Mouse (Mus musculus) neural tube, embryonic 13.5 days (tissue): ENCODE measurements at regions not wholly inside any gene's neighbourhood (a gene's known extent, or its start where the extent isn't known, plus 50 kb on each side); places are given as distances from the start of the nearest gene placed in this dataset.
A peak's percentile ranks its signal among the peaks of the same experiment; 100 is the strongest.

Experiments
- ATAC-seq: fragments of 200-750 bp; cut with Nextera tagmentation; 2 replicates; pipeline ENCODE4 v1.8.0; 2017; ENCODE audit warnings: low read depth, mild to moderate bottlenecking, moderate TSS enrichment, moderate library complexity
- H3K27ac ChIP-seq: fragments of 300-500 bp; sonication (generic); replicated peaks from 2 replicates; pipeline ENCODE4 v1.5.1; 2015; ENCODE audit warnings: moderate library complexity, mild to moderate bottlenecking, inconsistent platforms
- H3K27me3 ChIP-seq: fragments of 300-500 bp; sonication (generic); 2 replicates; pipeline ENCODE4 v1.6.1; 2015; ENCODE audit warnings: mild to moderate bottlenecking, inconsistent platforms
- H3K36me3 ChIP-seq: fragments of 300-500 bp; sonication (generic); 2 replicates; pipeline ENCODE4 v1.6.1; 2015; ENCODE audit warnings: mild to moderate bottlenecking, inconsistent platforms
- H3K4me1 ChIP-seq: fragments of 300-500 bp; sonication (generic); replicated peaks from 2 replicates; pipeline ENCODE4 v1.6.1; 2015; ENCODE audit warnings: inconsistent platforms
- H3K4me2 ChIP-seq: fragments of 300-500 bp; sonication (generic); 2 replicates; pipeline ENCODE4 v1.6.1; 2015; ENCODE audit warnings: inconsistent platforms, mild to moderate bottlenecking, moderate library complexity
- H3K4me3 ChIP-seq: fragments of 300-500 bp; sonication (generic); 2 replicates; pipeline ENCODE4 v1.5.1; 2015; ENCODE audit warnings: mild to moderate bottlenecking, inconsistent platforms
- H3K9ac ChIP-seq: fragments of 300-500 bp; sonication (generic); 2 replicates; pipeline ENCODE4 v1.6.1; 2015; ENCODE audit warnings: moderate library complexity, mild to moderate bottlenecking, inconsistent platforms
- H3K9me3 ChIP-seq: fragments of 300-500 bp; sonication (generic); 2 replicates; pipeline ENCODE4 v1.6.1; 2016; ENCODE audit warnings: inconsistent platforms
- WGBS: fragments of 180-500 bp; shearing (Covaris S2); methylation state at CpG from one replicate; pipeline ENCODE4 v1.1.7; 2015; 5-methylcytosine and 5-hydroxymethylcytosine counted together

DNA sequence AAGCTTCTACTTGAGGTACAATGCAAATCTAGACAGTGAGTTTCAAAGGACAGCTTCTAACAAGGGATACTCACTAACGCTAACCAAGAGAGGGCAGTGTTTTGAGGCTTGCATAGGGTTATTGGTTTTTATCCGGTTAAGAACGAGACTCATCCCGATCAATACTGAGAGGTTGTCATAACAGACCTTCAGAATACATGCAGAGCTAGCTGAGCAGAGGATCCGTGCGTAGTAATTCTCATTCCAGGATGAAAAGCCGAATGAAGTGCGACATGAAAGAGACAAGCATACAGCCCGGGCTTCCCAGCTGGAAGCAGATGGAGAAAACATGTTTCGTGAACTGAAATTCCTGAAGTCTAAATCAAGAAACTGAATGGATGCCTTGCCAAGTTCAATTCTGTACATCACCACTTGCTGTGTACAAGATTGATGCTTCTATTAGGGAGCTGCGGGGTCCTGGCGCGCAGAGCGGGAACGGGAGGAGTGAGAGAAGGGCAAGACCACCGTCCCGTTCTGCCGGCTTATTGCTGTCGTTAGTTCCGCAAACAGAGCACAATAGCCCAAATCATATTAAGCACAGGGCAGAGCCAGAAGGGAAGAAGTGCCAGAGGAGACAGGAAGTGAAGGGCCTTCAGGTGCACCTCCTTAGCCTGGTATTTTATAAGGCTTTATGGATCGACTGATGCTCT lies 65.4 kb upstream of the Tes start:
- peak overlapping the region; percentile 54 for H3K9ac ChIP-seq
- 29% methylated on average over 21 of the region's 21 CpGs for WGBS

DNA sequence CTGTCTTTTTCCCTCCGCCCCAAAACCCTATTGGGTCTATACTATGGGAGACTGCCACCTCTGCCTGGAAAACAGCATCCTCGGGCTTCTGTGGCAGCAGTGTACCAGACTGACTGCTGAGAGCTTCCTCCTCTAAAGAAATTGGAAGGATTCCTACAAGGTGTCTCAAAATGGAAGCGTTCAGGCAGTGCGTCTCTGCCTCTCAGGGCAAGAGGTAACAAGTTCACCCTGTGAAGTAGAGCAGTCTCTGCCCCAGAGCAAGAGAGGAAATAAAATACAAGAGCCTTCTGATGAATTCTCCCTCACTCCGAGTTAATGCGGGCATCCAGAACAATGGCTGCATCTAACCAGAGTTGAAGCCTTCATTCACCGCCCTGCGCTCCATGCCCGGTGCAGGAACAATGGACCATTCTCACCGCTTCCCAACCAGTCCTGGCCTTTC lies 69.4 kb upstream of the Tes start:
- Histone ChIP-seq H3K36me3 (no peaks in the 10 kb centered on the region), H3K27me3 (no peaks in the 10 kb centered on the region), H3K4me1 (peaks cover 10% of the 10 kb centered on the region), H3K9me3 (no peaks in the 10 kb centered on the region), H3K4me3 (peak overlapping the region; percentile 27), H3K27ac (no peak overlapping the region), H3K4me2 (peak overlapping the region; percentile 52), H3K9ac (peak overlapping the region; percentile 61)
- ATAC-seq, result 0 out of 2 replicates have a peak, but pooled peaks have one; percentile 54
- WGBS, result 19% methylated on average over 10 of the region's 10 CpGs

More for the DNA sequence above, 65.4 kb upstream of the Tes start:
- peaks cover 10% of the 10 kb centered on the region for H3K4me1 ChIP-seq
- no peaks in the 10 kb centered on the region for H3K36me3 ChIP-seq
- no peaks in the 10 kb centered on the region for H3K9me3 ChIP-seq
- H3K27ac ChIP-seq, result no peak overlapping the region
- no peaks in the 10 kb centered on the region for H3K27me3 ChIP-seq
- peak overlapping the region; percentile 55 for H3K4me2 ChIP-seq
- peak; percentile 63; the same call in 1 of the 2 replicates for ATAC-seq
- H3K4me3 ChIP-seq, result peak overlapping the region; percentile 33

DNA sequence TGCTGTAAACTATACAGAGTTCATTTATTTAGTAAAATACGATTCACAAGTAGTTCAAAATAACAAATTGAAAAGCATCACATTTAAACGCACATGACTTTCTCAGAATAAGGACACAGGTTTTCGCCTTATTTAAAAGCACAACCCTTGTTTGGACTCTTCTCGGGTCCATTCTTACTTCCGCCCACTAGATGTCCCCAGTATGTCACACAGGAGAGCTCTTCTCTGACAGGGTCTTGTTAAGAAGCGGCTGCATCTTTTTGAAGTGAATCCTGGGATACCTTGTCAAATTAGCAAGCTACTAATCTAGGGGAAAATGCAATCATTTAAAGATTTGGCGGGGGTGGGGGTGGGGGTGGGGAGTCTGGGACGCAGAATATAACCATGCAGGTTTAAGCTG lies 70.2 kb upstream of the Tes start:
- H3K9me3 ChIP-seq, result no peaks in the 10 kb centered on the region
- peak; percentile 86 for ATAC-seq
- H3K4me1 ChIP-seq, result peaks cover 6% of the 10 kb centered on the region
- H3K36me3 ChIP-seq, result no peaks in the 10 kb centered on the region
- WGBS, result 7% methylated on average over 8 of the region's 8 CpGs
- no peak overlapping the region for H3K9ac ChIP-seq
- H3K27me3 ChIP-seq, result no peaks in the 10 kb centered on the region
- H3K4me2 ChIP-seq, result peak overlapping the region; percentile 47
- H3K27ac ChIP-seq, result no peak overlapping the region
- no peak overlapping the region for H3K4me3 ChIP-seq

DNA sequence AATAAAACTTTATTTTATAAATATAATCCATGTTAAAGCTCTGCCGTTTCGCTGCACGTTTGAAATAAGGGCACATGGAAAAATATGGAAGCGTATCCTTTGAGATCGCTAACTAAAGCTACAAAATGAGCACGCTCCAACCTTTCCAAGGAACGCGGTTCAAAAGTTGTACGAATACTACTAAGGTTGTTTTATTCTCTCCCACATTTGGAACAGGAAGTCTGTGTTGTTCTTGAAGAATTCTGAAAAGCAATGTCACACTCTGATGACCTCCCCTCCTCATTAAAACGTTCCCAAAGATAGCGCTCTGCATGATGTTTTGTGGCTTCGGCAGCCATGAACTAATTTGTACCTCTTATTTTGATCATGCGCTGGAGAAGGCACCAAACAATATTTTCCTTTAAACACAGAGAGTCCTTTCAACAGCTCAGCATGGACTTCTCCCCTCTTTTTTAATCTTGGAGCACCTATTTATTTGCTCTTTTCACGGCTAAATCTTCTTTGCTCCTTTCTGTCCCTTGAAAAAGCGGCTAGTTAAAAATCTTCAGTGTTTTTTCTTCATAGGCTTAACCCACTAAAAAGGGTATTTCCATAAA lies 72.9 kb upstream of the Tes start:
- Histone ChIP-seq H3K4me3 (no peak overlapping the region), H3K9me3 (no peaks in the 10 kb centered on the region), H3K36me3 (no peaks in the 10 kb centered on the region), H3K4me2 (no peak overlapping the region), H3K27me3 (no peaks in the 10 kb centered on the region), H3K27ac (no peak overlapping the region), H3K4me1 (peaks cover 6% of the 10 kb centered on the region), H3K9ac (no peak overlapping the region)
- WGBS, result 68% methylated on average over 15 of the region's 15 CpGs
- ATAC-seq, result no peak

DNA sequence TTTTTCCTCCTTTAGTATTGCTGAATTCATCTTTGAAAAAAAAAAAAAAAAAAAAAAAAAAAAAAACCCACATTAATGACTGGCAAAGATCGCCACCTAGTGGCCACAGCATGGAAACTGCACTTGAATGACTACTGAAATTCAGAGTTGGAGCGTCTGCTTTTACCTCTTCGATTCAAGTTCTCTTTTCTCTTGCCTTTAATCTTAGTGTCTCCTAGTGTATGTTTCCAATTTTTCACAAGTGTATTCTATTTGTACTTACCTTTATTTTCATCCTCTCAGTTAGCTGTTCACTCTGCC lies 79.9 kb upstream of the Tfec start:
- no peak overlapping the region for H3K4me2 ChIP-seq
- H3K36me3 ChIP-seq, result no peaks in the 10 kb centered on the region
- no peak overlapping the region for H3K4me3 ChIP-seq
- no peak for ATAC-seq
- H3K27me3 ChIP-seq, result peaks cover 5% of the 10 kb centered on the region; the same call in 1 of the 2 replicates
- no peaks in the 10 kb centered on the region for H3K9me3 ChIP-seq
- H3K27ac ChIP-seq, result no peak overlapping the region
- WGBS, result 35% methylated on average over 3 of the region's 3 CpGs
- no peak overlapping the region for H3K9ac ChIP-seq
- no peaks in the 10 kb centered on the region for H3K4me1 ChIP-seq

DNA sequence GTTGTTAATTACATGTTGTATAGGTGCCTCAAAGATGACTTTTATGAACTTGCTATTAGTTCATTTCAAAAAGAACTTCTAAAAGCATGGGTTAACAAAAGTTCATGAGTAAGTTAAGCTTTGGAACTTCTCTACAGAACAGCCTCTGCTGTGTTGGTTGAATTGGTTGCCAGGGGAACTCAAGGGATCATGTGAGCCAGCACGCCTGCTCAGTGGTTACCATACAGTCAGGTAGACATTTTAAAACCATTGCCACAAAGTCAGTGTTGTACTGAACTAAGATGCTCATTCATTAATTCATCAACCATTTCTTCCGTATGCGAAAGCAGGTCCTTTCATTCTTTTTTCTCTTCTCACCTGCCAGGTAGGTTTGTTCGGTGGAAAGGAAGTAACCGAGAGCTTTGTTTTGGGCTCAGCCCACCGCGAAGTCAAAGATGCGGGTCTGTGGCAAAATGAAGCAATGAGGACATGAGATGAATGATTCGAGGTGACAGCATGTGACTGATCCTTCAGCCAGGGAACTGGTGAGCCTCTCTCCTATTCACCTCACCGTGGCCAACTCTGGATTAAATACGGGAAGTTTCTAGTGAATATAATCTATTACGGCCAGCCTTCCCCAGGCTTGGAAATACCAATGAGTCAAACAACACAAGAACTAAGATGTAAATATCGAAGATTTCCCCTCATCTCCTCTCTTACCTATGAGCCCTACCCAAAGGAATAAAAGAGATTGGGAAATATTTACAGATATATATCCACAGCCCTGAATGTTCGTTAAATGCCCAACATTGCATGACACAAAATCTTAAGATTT lies 79.4 kb upstream of the Tfec start:
- 73% methylated on average over 14 of the region's 14 CpGs for WGBS
- ATAC-seq, result no peak
- H3K4me2 ChIP-seq, result no peak overlapping the region
- H3K27me3 ChIP-seq, result peaks cover 5% of the 10 kb centered on the region; the same call in 1 of the 2 replicates
- no peak overlapping the region for H3K4me3 ChIP-seq
- H3K36me3 ChIP-seq, result no peaks in the 10 kb centered on the region
- H3K27ac ChIP-seq, result no peak overlapping the region
- H3K4me1 ChIP-seq, result no peaks in the 10 kb centered on the region
- H3K9me3 ChIP-seq, result no peaks in the 10 kb centered on the region
- H3K9ac ChIP-seq, result no peak overlapping the region

DNA sequence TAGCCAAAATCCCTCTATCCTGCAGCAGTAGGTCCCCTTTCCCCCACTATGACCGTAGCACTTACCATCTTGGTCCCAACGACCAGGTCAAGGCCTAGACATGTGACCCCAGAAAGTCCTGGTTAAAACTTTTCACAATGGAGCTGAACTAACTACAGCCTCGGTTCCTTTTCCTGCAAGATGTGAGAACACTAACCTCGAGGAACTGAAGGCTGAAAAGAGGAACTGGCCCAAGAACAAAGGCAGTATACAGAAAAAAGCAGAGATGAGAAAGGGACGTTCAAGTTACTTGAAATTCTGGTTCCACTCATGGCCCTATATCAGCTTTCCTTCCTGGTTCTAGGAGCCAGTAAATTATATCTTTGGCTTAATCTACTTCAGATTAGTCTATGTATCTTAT lies 67.4 kb upstream of the Tfec start:
- Histone ChIP-seq H3K4me2 (no peak overlapping the region), H3K4me1 (no peaks in the 10 kb centered on the region), H3K9me3 (no peaks in the 10 kb centered on the region), H3K9ac (no peak overlapping the region), H3K36me3 (no peaks in the 10 kb centered on the region), H3K4me3 (no peak overlapping the region), H3K27ac (no peak overlapping the region), H3K27me3 (no peaks in the 10 kb centered on the region)
- ATAC-seq, result no peak
- 74% methylated on average over 5 of the region's 5 CpGs for WGBS

DNA sequence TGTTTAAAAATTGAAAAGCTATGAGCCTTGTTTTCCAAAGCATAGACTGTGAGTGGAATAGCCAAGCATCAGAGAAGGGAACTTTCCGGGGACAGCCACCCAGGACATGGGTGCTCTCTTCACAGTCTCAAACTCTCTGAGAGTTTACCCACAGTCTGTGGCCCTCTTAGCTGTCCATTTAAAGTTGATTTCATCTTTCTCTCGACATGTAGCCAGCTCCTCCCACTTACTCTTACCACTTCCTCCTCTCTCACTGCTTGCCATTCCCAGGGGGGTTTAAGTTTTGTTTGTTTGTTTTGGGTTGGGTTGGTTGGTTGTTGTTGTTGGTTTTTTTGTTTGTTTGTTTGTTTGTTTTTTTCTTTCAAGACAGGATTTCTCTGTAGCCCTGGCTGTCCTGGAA lies 66.1 kb upstream of the Tfec start:
- Histone ChIP-seq H3K4me1 (no peaks in the 10 kb centered on the region), H3K9me3 (no peaks in the 10 kb centered on the region), H3K27me3 (no peaks in the 10 kb centered on the region), H3K27ac (no peak overlapping the region), H3K36me3 (no peaks in the 10 kb centered on the region), H3K4me2 (no peak overlapping the region), H3K9ac (no peak overlapping the region), H3K4me3 (no peak overlapping the region)
- ATAC-seq, result no peak
- WGBS, result 82% methylated on average over 2 of the region's 2 CpGs

DNA sequence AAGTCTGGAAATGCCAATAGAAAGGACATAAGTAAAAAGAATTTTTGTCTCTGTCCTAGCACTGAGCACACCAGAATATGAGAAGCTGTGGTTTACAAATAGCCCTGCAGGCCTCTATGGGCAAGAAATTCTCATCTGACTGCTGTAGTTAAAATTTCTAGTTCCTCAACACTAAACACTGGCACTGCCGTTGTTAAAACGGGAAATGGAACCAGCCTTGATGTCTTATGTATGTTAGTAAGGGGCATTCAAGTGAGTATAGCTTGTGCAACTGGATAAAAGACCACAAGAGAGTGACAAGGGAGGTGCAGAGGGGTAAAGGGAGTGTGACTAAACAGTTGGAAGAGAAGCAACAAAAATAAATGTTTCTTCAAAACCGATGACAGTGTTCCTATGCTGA lies 65.7 kb upstream of the Tfec start:
- Histone ChIP-seq H3K27me3 (no peaks in the 10 kb centered on the region), H3K36me3 (no peaks in the 10 kb centered on the region), H3K4me2 (no peak overlapping the region), H3K27ac (no peak overlapping the region), H3K4me3 (no peak overlapping the region), H3K4me1 (0 out of 2 replicates have a peak, but pooled peaks cover under 1% of the 10 kb centered on the region), H3K9ac (no peak overlapping the region), H3K9me3 (no peaks in the 10 kb centered on the region)
- no peak for ATAC-seq
- WGBS, result 84% methylated on average over 3 of the region's 3 CpGs

DNA sequence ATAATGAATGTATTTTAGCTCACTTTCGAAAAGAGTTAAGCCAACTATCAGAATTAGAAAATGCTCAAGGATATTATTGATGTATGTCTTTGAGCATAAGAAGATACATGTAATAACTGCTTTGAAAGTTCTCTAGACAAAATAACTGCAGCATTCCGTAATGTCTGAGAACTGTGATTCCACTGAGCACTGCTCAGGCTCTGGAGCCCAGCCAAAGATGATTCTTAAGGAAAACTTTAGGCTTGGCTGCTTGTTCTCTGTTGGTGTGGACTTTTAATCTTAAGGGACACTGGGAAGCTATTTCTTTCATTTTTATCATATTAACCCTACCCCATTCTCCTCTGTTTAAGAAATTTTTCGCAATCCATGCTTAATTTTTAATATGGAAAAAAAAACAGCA lies 59.9 kb upstream of the Tfec start:
- no peak for ATAC-seq
- Histone ChIP-seq H3K4me3 (no peak overlapping the region), H3K27ac (no peak overlapping the region), H3K27me3 (no peaks in the 10 kb centered on the region), H3K9me3 (no peaks in the 10 kb centered on the region), H3K36me3 (no peaks in the 10 kb centered on the region), H3K9ac (no peak overlapping the region), H3K4me2 (no peak overlapping the region), H3K4me1 (peaks cover 16% of the 10 kb centered on the region)
- 83% methylated on average over 3 of the region's 3 CpGs for WGBS

DNA sequence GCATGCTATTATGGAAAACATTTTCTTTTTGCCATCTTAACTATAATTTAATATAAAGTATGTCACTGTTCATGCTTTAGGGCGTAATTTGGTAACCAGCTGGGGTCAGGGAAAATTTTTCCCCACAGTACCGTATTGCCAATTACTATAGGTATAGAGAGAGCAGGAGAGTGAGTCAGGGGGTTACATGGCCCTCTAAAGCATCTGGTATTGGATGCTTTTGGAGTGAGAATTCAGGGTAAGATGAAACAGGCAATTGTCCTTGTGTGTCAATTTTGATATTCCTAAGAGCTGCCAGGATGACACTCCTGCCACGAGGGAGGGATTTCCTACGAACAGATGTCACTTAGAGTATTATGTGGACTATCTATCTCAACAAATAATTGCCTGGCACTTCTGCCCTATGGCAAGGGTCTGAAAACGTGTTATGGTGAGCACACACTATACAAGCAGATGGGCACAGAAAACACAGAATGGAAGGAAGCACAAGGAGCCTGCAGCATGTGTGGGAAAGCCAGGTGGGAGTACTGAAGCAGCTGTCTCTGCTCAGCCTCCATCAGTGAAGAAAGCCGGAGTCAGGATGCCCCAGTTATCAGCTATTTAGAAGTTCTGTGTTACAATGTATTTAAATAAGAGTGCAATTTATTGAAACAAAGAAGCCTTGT lies 58.7 kb upstream of the Tfec start:
- peak; percentile 96 for ATAC-seq
- Histone ChIP-seq H3K27ac (0 out of 2 replicates have a peak overlapping the region, but pooled peaks have one; percentile 18), H3K36me3 (no peaks in the 10 kb centered on the region), H3K9me3 (no peaks in the 10 kb centered on the region), H3K4me3 (no peak overlapping the region), H3K9ac (no peak overlapping the region), H3K4me1 (peaks cover 16% of the 10 kb centered on the region), H3K4me2 (no peak overlapping the region), H3K27me3 (no peaks in the 10 kb centered on the region)
- 47% methylated on average over 6 of the region's 6 CpGs for WGBS
